Mouse (Mus musculus) heart, adult 2 months (tissue): ENCODE measurements around the gene Krr1.

Experiments used
- CTCF ChIP-seq: fragments of 200-600 bp; IDR thresholded peaks from 2 replicates; pipeline ENCODE4 v1.8.1; 2022; ENCODE audit warnings: antibody characterized with exemption, mild to moderate bottlenecking, moderate library complexity
- EP300 ChIP-seq: fragments of 200-500 bp; IDR thresholded peaks from 2 replicates; pipeline ENCODE4 v1.6.1; 2011; ENCODE audit warnings: low read depth, low read length, control low read depth; ENCODE audit not compliant: insufficient read depth
- POLR2A ChIP-seq: fragments of 200-500 bp; IDR thresholded peaks from 2 replicates; pipeline ENCODE4 v1.6.1; 2011; ENCODE audit warnings: mild to moderate bottlenecking, low read depth, low read length, control low read depth; ENCODE audit not compliant: insufficient read depth

- TF ChIP-seq CTCF = no peak
- no peak for TF ChIP-seq POLR2A
- TF ChIP-seq EP300 = no peak
Measured at GRCm38 (mm10) chr10:111924716-111925488, 47.6 kb upstream of the Krr1 start.
